Mouse (Mus musculus) heart, postnatal 4 days (tissue): ENCODE data around the gene Mrpl16. TPM values are rescaled to one million over a fixed set of nuclear protein-coding genes. Genes with fewer than 3 reads are reported as not detected.

Experiments used
- DNase-seq: peaks from one replicate; pipeline ENCODE4 v3.0.0; 2021
- total RNA-seq, 2 experiments: library from RNA; stranded (reverse); gene quantifications; 2 replicates each; pipeline ENCODE4 v1.2.3; 2021

Mrpl16 gene
- total RNA-seq, 2 experiments from 2014 or later = 88.3 to 89.9 TPM

DNA sequence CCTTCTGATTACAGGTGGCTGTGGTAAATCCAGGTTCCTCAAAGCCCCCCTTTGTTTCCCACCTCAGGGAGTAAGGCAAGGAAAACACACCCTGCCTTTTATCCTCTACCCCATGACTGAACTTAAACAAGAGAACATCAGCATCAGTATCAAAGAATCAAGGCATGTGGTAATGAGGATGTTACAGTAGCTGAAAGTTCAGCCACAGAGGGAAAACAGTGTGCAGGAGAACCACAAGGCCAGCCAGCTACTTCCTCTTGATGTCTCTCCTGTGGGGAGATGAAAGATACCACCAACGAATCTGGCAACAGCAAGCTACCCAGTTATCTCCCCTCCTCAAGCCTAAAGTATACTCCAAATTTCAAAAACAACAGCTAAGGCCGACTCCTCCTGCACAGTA lies 37.1 kb downstream of the Mrpl16 start:
- DNase-seq = no peak

DNA sequence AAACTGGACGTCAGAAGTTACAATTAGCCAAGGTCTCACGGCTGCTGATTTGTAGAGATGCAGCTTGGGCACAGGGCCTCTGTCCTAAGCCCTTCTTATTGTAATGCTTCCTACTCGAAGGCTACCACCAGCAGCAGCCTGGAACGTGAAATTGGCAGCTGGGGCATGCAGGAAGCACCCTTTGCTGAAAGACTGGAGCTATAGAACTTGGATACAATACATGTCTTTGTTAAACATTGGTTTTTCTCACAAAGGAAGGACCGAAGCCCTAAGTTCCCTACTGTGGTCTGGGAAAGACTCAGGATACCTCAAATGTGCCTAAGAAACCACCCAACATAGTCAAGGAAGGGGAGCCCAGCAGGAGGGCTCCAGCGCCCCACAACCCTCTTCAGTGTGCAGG lies 37.6 kb downstream of the Mrpl16 start:
- DNase-seq = no peak

DNA sequence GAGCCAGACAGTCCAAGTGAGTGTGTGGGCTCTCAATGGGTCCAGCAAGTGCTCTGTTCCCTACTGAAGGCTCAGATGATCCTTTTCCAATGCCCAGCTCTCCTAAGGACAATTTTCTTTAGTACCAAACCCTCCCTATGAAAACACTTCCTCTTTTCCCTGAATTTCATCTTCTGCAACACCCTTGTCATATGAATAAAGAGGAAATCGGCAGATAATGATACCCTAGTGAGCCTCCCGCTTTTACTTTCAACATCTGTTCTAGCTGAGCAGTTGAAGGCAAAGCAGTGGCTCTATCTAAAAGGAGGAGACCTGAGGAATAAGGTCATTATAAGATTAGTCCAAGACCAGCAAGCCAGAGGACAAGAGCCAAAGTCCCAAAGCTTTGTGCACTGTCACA lies 38.3 kb downstream of the Mrpl16 start:
- no peak for DNase-seq

DNA sequence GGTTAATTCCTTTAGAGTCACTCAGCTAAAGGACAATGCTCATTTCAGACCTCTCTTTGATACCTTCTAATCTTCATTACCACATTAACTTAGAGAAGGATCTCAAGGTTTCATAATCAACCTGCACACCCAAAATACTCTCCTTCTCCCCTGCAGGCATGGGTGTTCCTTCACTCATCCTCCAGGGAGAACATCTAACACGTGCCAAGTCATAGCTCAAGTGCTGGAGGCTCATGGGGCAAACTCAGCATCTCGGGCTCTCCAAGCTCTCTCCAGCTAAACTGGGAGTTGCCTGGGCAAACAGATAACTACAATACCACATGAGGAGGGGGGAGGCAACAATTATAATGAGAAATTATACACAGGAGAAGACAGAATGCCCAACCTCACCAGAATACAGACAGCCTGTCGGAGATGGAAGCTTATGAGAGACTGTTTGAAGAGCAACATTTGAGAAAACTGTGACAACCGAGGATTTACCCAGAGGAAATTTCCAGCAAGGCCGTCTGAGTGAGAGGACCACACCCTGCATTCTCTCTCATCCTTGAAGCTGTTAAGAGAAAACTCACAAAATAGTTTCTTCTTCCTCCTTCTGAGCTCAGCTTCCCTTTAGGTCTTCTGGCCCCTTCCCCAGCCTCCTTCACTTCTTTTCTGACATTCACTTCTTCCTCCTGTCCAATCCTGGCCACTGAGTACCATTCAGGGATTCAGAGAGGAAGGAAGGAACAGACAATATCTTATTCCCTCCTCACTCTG lies 40.0 kb downstream of the Mrpl16 start:
- DNase-seq = no peak

DNA sequence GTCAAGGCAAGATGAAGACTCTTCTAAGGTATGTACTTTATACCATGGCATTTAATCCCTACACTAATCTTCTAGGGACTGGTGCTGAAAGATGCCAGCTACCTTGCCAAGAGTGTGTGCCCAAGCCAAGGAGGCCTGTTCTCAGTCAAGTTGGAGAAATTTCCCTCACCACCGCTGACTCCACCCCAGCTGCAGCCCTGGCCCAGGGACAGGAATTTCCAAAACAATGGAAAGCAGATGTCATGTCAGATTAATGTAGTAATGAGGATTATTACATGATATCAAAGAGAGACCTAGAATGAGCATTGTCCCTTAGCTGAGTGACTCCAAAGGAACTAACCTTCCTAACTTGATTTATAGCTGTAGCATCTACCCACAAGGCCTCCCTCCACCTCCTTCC lies 40.7 kb downstream of the Mrpl16 start:
- DNase-seq = peak; percentile 15

DNA sequence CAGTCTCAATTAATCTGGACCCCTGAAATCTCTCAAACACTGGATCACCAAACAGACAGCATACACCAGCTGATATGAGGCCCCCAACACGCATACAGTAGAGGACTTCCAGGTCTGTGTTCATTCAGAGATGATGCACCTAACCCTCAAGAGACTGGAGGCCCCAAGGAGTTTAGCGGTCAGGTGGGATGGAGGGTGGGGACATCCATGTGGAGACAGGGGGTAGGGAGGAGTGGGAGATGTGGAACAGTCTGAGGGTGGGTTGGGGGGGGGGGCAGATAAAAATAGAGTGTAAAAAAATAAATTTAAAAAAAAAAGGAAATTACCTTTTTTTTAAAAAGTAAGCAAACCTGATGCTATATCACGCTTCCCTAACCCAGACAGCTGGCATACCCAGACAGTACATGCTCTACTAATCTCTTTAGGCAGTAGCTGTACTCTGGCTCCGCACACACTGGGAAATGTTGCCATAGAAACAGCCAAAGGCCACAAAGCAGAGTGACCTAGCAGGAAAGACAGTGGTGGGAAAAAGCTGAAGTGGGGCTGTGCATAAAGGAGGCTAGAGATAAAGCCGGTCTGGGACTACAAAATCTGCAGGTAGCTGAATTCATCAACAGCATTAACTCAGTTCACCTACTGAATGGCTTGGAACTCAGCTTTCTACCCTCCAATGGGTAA lies 41.6 kb downstream of the Mrpl16 start:
- peak; percentile 12 for DNase-seq

DNA sequence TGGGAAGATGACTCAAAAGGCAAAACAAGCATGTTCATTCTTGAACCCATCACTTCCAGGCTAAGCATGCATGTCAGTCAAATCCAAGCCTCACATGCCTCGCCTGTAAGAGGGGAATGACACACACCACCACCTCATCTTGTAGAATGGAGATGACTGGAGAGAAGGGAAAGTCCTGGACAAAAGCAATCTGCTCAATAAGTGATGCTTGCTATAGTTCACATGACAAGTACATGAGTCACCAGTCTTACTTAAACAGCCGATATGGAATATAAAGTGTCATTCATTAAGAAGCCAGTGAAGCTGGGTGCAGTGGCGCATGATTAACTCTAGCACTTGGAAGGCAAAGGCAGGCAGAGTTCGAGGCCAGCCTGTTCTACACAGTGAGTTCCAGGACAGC lies 42.9 kb downstream of the Mrpl16 start:
- DNase-seq = no peak

DNA sequence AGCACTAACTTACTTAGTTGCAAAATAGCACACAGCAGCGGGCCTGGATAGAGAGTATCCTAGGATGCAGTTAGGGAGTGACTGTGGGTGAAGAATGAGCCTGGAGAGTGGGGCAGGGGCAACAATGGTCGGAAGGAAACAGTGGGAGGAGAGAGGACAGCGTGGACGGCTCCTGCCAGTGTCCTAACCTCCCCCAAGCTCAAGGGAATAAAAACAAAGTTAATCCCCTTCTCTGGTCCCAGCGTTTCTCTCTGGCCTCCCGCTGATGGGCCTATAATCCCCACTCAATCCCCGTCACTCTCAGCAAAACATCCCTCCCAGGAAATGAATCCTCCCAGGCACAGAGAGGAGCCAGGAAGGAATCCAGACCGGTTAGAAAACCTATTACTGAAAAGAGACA lies 43.5 kb downstream of the Mrpl16 start:
- DNase-seq = peak; percentile 36

DNA sequence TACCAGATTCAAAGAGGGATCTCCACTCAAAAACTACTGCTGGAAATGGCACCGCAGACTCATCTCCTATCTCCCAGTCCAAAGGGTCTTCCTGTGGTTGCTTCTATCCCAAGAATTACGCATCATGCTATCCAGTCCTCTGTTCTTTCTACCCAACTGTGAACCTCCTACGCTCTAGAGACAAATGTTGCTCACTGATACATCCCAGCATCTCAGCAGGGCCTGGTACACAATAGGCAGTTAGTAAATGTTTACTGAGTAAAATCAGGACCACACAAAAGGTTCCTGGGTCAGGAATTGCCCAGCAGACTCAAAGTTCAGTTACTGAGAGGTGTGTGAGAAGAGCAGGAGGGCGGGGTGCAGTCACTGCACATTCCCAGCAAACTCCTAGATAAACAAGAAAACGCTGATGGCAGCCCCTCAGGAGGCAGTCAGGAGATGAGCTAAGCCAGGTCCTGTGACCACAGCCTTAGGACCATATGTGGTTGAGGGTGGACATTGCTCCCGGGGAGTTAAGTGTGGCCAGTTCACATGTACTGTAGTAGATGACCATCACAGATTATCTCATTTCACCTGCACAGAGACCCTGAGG lies 44.6 kb downstream of the Mrpl16 start:
- DNase-seq = no peak

DNA sequence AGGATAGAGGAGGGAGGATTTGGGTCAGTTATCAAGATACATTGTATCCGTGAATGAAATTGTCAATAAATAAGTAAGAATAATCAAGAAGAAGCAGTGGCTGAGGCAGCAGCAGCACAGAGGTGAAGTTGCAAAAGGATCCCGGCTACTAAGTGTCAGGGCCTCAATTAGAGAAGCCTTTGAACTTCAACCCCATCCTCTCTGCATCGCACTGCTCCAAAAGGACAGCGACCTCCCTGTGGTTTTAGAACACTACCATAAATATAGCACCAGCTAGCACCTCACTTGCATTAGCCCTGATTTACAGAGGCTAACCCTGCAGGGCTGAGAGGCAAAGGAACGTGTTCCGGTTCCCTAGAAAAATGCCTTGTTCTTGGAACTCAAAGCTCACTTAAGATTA lies 46.5 kb downstream of the Mrpl16 start:
- DNase-seq = no peak

DNA sequence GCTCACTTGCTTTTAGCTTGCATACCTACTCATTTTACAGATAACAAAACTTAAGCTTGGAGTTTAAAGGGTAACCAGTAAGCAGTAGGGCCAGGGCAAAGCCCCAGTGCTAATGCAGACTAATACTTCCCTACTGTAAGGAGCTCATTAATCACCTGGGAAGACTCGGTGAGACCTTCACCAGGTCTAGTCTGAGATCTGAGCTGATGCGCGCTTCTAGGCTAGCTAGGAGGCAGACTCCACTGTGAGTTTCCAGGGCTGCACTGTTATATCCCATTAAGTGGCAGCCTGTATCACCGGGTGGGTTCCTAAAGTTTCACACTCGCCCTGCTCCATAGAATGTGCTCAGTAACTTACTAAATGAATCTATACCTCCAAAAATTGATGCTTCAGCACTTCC lies 47.4 kb downstream of the Mrpl16 start:
- no peak for DNase-seq

DNA sequence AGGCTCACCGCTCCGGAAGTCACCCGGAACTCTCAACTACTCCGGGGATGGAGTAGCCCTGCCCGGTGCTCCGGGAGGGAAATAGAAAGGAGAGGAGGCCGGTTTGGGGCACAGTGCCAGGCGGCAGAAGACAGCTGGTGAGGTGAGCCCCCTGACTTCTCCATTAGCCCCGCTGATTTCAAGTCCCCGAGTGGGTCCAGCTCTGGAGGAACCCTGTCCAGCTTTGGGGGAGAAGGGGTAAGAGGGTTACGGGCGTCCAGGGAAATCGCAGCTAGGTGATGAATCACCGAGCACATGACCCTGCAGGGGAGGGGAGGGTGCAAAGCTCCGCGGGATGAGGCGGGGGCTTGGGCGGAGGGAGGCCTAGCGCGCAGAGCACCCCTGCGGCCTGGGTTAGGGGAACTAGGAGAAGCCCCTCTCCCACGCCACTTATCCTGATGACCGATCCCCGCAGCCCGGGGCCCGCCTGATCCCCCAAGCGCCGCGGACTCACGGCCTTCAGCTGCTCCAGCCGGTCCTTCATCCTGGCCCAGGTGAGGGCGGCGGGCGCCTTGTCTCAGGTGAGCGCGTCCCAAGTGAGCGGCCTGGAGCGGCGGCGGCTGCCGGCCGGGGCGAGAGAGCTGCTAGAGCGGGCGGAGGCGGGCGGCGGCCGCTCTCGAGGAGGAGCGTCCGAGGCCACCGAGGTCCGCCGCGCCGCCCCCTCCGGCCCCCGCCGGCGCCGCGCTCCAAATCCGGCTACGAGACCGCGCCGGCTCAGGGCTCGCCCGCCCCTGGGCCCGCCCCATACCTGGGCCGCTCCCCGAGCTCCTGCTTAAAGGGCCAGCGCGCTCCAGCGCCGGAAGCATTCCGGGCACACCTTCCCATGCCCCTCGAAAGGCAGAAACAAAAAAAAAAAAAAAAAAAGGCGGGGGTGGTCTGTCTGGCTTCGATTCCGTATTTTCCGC lies 48.3 kb downstream of the Mrpl16 start:
- DNase-seq = peak; percentile 58

DNA sequence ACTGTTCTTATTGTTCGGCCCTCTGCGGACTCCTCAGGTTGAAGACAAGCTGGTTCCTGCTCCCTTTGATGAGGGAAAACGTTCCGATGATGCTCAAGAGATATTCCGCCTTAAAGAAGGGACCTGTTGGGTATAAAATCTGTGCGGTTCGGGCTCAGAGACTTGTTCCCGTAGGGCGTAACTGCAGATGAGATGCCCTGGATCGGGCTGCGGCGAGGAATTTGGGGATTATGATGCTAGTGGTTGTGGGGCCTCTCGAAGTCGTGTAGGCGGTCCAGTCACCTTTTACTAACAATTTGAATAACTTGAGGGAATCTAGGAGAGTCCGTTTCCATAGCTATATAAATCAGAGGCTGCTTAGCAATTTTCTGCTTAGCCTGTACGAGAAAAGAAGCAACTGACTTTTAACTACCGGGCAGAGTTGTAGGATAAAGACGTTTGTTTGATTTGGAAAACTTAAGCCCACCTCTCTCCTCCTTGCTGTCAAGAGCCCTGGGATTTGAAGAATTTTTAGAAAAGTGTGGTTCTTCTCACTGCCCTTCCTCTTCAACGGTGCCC lies 49.0 kb downstream of the Mrpl16 start, which contains the start of gene Stx3:
Gene Stx3 (minus strand): TSS at position 261 of the 558 bp plus-strand sequence.
- DNase-seq = no peak

DNA sequence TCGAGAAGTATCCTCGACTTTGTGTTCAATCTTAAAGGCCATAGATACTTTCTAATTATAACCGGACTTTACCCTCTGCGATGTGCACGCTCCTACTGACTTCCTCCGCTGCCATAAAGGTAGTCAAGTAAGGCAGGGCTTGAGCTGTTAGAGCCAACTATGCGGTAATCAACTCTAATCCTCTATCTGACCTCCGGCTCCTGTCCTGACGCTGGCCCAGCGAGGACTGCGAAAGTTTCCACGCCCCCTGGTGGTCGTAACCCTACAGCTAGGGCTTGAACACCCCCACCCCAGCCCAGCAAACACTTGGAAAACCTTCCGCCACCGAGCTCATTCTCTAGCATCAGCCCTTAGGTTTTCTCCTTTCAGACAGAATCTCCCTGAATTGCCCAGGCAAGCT lies 49.6 kb downstream of the Mrpl16 start:
- DNase-seq = peak; percentile 91

DNA sequence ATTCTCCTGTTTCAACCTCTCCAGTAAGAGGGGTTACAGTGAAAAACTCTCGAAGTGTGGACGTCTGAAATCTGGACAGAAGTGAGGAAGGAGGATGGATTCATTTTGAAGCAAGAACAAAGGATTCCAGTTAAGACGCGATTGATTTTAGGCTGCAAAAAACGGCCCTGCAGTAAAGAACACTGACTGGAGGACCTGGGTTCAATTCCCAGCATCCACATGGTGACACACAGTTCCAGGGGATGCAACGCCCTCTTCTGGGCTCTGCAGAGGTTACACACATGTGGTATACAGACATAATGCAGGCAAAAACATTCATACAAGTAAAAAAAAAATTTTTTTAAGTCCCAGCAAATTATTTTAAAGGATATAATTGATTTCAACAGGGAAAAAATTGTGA lies 50.0 kb downstream of the Mrpl16 start:
- DNase-seq = no peak

DNA sequence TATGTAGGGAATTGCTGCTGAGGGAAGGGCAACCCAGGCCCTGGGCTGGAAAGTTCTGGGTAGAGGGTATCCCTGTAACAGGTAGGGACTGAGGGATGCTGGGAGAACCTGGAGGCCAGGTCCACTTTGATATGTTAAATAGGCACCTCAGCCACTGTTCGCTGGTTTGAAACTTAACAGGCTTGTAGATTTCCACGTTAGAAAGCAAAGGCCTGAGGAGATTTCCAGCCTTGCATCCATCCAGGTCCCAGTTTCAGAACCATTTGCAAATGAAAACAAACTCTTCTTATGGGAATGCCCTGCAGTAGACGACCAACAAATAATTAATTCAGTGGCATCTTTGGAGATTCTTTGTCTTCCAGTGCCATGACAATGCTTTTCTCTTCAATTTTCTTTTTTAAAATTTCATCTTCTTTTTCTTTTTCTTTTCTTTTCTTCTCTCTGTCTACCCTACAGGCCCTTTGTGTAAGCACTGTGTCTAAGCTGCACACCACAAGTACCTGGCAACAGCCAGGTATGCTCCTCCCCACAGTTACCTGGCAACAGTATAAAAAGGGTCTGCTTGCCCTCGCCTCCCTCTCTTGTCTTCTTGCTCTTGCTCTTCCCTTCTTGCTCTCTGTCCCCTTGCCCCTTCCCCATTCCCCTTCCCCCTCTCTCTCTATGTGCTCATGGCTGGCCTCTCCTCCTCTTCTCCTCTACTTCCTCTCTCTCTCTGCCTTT lies 53.3 kb downstream of the Mrpl16 start:
- DNase-seq = no peak

Other genes with a start within 250 kb of the Mrpl16 start
- under 1 TPM; 0.56 to 0.60 TPM for gene Ms4a4d, start 233.6 kb upstream of the Mrpl16 start, total RNA-seq
- under 1 TPM; 0.69 to 0.72 TPM for gene Ms4a6d, start 165.5 kb upstream of the Mrpl16 start, total RNA-seq
- under 1 TPM; 0.36 to 0.38 TPM for gene Ms4a2, start 146.7 kb upstream of the Mrpl16 start, total RNA-seq
- not detected for gene Ms4a3, start 129.5 kb upstream of the Mrpl16 start, total RNA-seq
- gene Oosp2, start 109.8 kb upstream of the Mrpl16 start, total RNA-seq = not detected
- not detected for gene Oosp1, start 79.2 kb upstream of the Mrpl16 start, total RNA-seq
- not detected for gene Oosp3, start 73.3 kb upstream of the Mrpl16 start, total RNA-seq
- gene Gif, start 22.8 kb upstream of the Mrpl16 start, total RNA-seq = not detected
- gene Stx3, start 49.0 kb downstream of the Mrpl16 start, total RNA-seq = 1 to 10 TPM; 5.4 to 6.1 TPM
- not detected for gene Olfr1417, start 68.8 kb downstream of the Mrpl16 start, total RNA-seq
- not detected for gene Olfr1418, start 90.7 kb downstream of the Mrpl16 start, total RNA-seq
- not detected for gene Olfr1419, start 104.7 kb downstream of the Mrpl16 start, total RNA-seq
- not detected for gene Olfr1420, start 116.2 kb downstream of the Mrpl16 start, total RNA-seq
- gene Patl1, start 142.0 kb downstream of the Mrpl16 start, total RNA-seq = 10 to 100 TPM; 37.0 to 41.5 TPM
- gene Osbp, start 195.6 kb downstream of the Mrpl16 start, total RNA-seq = 10 to 100 TPM; 69.5 to 71.2 TPM